Mouse (Mus musculus): ENCODE results near the gene 1700014D04Rik. TPM values are rescaled to one million over a fixed set of nuclear protein-coding genes. Genes with fewer than 3 reads are reported as not detected.

The 1700014D04Rik gene
- not detected for polyA plus RNA-seq (2015; fragmentation: Illumina TruSeq; extraction: RNeasy Lipid Tissue Mini Kit (QIAGEN cat#74804); ENCODE audit: insufficient read depth, low replicate concordance)

DNA sequence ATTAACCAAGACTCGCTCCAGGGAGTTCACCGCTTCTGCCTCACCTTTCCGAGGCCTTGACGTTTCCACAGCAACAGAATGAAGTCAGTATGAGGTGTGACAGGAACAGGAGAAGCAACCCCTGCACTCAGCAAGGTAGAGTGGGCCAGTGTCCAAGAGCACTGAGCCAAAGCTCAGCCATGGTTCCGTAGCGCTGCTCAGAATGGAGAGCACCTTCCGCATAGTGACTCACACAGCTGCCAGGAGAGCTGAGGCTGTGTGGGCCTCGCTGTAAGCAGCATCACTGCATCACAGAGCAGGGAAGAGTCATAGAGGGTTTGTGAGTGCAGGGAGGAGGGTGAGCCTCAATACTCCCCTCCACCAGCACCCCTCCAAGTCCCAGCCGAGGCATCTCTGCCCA, at the start of gene 1700014D04Rik:
Gene 1700014D04Rik, minus strand, starts transcription at position 42 of the 400 bp plus-strand sequence.

GRCm38 (mm10) chr13:59782145-59782544, 35.6 kb upstream of the 1700014D04Rik start, which contains the start of gene Gm49354:
Gene Gm49354, minus strand, starts transcription at chr13:59782245.

DNA sequence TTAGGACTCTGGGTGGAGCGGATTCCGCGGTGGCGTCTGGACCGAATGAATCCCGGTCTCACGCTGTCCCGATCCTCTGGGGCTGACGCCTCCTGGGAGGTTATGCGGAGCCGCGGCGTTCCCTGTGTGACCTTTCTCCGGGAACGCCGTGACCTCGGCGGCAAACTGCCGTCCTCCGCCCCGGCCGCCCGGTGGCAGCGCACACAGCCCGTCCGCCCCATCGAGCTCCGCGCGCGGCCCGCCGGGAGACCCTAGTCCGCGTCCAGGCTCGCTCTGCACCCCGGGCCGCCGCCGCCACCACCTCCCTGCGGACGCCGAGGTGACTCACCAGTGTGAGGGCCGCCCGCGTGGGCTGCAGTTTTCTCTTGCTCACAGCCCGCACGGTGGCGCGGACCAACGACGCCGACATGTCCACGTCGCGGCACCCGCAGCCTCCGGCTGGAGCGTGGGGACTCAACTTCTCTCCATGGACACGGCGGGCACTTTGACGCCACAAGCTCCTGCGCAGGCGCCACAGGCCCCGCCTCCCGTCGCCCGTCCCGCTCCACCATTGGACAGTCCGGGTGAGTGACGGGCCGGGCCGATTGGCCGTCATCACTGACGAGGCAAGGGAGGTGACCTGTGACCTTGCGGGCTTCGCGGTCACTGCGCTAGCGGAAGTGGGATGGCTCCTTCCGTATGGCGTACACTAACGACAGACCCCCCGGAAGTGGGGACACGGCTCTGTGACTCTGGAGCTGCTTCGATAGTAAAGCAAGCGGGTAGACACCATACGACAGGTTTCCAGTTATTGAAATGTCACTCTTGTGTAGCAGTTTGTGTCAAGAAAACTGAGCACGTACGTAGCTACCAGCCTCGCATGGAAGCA, 23.0 kb upstream of the 1700014D04Rik start, which contains the start of gene Isca1:
Gene Isca1, minus strand, starts transcription at position 515 of the 868 bp plus-strand sequence.

DNA sequence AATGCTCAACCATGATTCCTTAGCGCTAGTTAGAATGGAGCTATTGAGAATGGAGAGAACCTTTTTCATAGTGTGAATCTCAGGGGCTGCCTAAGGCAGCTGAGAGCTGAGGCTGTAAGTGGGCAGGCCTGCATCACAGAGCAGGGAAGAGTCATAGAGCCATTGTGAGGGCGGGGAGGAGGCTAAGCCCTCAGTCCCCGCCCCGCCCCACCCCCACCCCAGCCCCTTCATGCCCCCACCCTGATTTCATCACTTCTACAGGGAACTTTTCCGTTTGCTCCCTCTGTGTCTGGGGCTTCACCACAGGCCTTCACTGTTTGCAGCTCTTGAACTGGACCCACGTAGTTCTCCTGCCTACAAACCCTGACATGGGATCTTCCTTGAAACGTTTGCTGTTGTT, 14.9 kb downstream of the 1700014D04Rik start, which contains the start of gene Spata31d1d:
Gene Spata31d1d, minus strand, starts transcription at position 101 of the 400 bp plus-strand sequence.

DNA sequence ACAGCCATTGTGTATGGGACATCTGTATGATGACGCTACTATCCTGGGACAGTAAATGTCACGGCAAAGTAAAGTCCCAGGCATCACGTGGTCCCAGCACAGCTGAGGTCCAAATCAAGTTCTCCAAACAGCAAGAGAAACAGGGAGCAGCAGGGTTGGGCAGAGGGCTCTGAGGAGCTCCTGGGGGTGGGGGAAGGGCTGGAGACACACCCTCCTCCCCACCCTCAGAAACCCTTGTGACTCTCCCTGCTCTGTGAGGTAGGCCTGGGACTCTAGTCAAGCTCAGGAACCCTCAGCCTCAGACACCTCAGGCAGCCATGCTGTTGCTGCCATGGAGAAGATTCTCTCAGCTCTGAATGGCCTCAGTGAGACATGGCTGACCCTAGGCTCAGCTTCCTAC, 34.6 kb downstream of the 1700014D04Rik start, which contains the start of gene Spata31d1b:
Gene Spata31d1b, plus strand, starts transcription at position 301 of the 400 bp plus-strand sequence.

GRCm38 (mm10) chr13:59710230-59710629, 36.3 kb downstream of the 1700014D04Rik start, which contains the start of gene Spata31d1a:
Gene Spata31d1a, minus strand, starts transcription at chr13:59710330.

GRCm38 (mm10) chr13:59694008-59694407, 52.5 kb downstream of the 1700014D04Rik start, which contains the start of gene 4921517D22Rik:
Gene 4921517D22Rik, minus strand, starts transcription at chr13:59694108.

Other genes with a start within 250 kb of the 1700014D04Rik start
- 52.0 TPM for gene Agtpbp1, start 161.5 kb downstream of the 1700014D04Rik start, polyA plus RNA-seq (2015; fragmentation: Illumina TruSeq; extraction: RNeasy Lipid Tissue Mini Kit (QIAGEN cat#74804); ENCODE audit: insufficient read depth, low replicate concordance)
- 87.3 TPM for gene Naa35, start 161.5 kb downstream of the 1700014D04Rik start, polyA plus RNA-seq (2015; fragmentation: Illumina TruSeq; extraction: RNeasy Lipid Tissue Mini Kit (QIAGEN cat#74804); ENCODE audit: insufficient read depth, low replicate concordance)
- 25.2 TPM for gene Golm1, start 70.9 kb downstream of the 1700014D04Rik start, polyA plus RNA-seq (2015; fragmentation: Illumina TruSeq; extraction: RNeasy Lipid Tissue Mini Kit (QIAGEN cat#74804); ENCODE audit: insufficient read depth, low replicate concordance)
- not detected for gene 4921517D22Rik, start 52.6 kb downstream of the 1700014D04Rik start, polyA plus RNA-seq (2015; fragmentation: Illumina TruSeq; extraction: RNeasy Lipid Tissue Mini Kit (QIAGEN cat#74804); ENCODE audit: insufficient read depth, low replicate concordance)
- not detected for gene Spata31d1a, start 36.4 kb downstream of the 1700014D04Rik start, polyA plus RNA-seq (2015; fragmentation: Illumina TruSeq; extraction: RNeasy Lipid Tissue Mini Kit (QIAGEN cat#74804); ENCODE audit: insufficient read depth, low replicate concordance)
- not detected for gene Spata31d1b, start 34.5 kb downstream of the 1700014D04Rik start, polyA plus RNA-seq (2015; fragmentation: Illumina TruSeq; extraction: RNeasy Lipid Tissue Mini Kit (QIAGEN cat#74804); ENCODE audit: insufficient read depth, low replicate concordance)
- not detected for gene Spata31d1d, start 15.0 kb downstream of the 1700014D04Rik start, polyA plus RNA-seq (2015; fragmentation: Illumina TruSeq; extraction: RNeasy Lipid Tissue Mini Kit (QIAGEN cat#74804); ENCODE audit: insufficient read depth, low replicate concordance)
- gene Isca1, start 23.1 kb upstream of the 1700014D04Rik start, polyA plus RNA-seq (2015; fragmentation: Illumina TruSeq; extraction: RNeasy Lipid Tissue Mini Kit (QIAGEN cat#74804); ENCODE audit: insufficient read depth, low replicate concordance) = 134 TPM
- gene Gm49354, start 35.5 kb upstream of the 1700014D04Rik start, polyA plus RNA-seq (2015; fragmentation: Illumina TruSeq; extraction: RNeasy Lipid Tissue Mini Kit (QIAGEN cat#74804); ENCODE audit: insufficient read depth, low replicate concordance) = not detected
- 168 TPM for gene Tut7, start 76.4 kb upstream of the 1700014D04Rik start, polyA plus RNA-seq (2015; fragmentation: Illumina TruSeq; extraction: RNeasy Lipid Tissue Mini Kit (QIAGEN cat#74804); ENCODE audit: insufficient read depth, low replicate concordance)

Data from spleen, adult 10 weeks (tissue).